Mouse (Mus musculus) mesoderm, embryonic 11.5 days (tissue): ENCODE results near the gene Map7d3.

Experiments used
- DNase-seq: peaks from one replicate; pipeline ENCODE4 v3.0.0-alpha.2; 2012; ENCODE audit warnings: low read depth, low spot score

Map7d3 gene

GRCm38 (mm10) chrX:56821765-56822603 lies at the start of gene Map7d3:
Gene Map7d3 (minus strand): TSS chrX:56822326.
- peak; percentile 30 for DNase-seq

- DNase-seq, result no peak
Measured at GRCm38 (mm10) chrX:56869863-56870262, 47.7 kb upstream of the Map7d3 start, which contains the start of gene Adgrg4. Gene Adgrg4 (plus strand): TSS chrX:56870163.

DNA sequence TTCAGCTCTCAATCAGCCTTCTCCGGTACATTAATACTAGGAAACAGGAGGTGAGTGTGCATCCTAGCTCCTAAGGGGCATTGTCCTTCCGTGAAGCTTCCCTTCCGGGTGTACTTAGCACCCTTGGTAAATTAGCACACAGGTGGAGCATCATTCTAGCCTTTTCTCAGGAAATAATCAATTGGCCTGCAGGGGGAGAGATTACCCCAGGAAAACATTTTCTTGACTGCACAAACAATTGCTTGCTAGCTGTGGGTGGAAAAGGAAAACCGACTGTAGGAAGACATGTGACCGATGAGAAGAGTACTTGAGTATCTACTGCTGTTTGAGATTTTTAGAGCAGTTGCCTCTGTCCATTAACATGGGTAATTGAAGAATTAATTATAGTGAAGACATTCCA lies 19.1 kb upstream of the Map7d3 start:
- DNase-seq, result no peak

DNA sequence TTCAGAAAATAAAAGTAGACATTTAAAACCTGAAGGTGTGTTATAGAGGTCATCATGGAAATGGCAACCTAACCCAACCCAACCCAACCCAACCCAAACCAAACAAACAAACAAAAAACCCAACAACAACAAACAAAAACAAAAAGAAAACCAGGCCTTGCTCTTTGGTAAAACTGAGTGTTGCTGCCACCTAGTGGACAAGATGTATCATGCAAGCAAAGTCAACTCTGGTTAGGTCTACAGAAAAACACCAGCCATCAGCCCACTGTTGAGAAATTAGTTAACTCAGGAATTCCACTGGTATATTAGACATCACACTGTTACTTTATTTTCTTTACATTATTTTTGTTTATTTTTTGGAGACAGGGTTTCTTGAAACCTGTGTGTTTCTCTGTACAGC lies 17.2 kb upstream of the Map7d3 start:
- DNase-seq, result peak; percentile 24

GRCm38 (mm10) chrX:56835842-56836241 lies 13.7 kb upstream of the Map7d3 start:
- no peak for DNase-seq

DNA sequence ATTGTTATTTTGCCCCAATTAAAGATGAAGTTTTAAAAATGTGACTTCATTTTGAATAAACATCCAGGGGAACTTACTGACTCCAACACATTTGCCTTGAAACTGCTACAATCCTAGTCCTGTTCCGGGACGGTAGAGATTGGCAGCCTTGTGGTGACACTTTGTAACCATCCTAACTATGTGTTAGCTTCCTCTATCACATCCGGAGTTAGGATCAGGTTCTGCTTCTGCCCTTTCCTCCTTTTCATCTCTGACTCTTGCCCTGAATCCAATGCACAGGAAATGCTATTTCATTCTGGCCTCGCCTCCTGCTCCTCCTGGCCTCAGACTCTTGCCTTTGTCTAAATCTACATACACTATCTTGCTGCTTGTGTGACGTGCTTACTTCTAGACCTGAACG lies 5.4 kb upstream of the Map7d3 start:
- DNase-seq, result no peak

GRCm38 (mm10) chrX:56791268-56791667 lies 30.9 kb downstream of the Map7d3 start:
- peak; percentile 56 for DNase-seq

DNA sequence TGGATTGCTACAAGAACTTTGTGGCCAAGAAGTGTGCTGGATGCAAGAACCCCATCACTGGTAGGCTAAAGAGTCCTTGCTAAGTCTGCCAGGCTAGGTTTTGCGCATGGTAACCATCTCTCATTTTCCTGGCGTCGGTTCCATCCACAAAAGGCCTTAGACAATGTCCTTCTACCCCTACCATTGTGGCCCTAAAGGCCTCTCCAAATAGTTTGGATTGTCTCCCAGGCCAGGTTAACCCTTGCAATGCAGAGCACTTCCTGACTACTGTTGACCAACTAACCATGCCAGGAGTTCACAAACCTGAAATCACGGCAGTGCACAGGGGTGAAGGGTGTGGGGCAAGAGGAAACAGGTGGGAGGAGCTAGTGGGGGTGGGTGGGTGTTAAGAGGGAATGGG lies 31.5 kb downstream of the Map7d3 start:
- DNase-seq, result no peak

GRCm38 (mm10) chrX:56787486-56787885 lies 34.6 kb downstream of the Map7d3 start:
- no peak for DNase-seq

DNA sequence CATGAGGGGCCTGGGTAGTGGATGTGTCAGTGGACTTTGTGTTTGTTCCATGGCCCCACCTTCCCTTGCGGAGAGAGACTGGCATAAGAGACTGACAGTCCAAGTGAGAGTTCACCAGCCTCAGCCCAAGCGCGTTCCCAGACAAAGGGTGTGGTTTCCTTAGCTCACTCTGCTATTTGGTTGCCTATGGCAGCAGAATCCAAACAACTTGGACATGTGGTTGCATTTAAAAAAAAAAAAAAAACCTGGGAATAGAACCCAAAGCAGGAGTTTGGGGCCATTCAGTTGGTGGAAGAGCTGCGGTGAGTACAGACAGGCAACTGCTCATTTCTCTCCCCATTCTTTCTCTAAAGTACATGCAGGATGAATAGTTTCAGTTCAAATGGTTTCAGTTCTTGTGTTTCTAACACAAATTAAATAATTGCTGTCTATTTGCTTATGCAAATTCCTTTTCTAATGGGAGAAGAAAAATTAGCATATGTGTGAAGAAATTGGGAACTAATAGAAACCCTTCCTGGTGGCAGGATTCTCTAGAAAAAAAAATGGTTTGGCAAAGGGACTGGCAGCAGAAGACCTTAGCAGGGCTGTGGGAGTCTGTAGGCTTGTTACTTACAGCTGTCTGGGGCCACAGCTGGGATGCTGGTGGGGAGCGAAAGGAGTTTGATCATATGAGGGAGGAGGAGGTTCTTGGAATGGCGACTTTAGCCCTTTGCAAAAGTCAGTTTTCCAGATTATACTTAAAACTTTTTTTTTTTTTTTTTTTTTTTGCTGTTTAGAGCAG lies 35.7 kb downstream of the Map7d3 start:
- DNase-seq, result peak; percentile 30

DNA sequence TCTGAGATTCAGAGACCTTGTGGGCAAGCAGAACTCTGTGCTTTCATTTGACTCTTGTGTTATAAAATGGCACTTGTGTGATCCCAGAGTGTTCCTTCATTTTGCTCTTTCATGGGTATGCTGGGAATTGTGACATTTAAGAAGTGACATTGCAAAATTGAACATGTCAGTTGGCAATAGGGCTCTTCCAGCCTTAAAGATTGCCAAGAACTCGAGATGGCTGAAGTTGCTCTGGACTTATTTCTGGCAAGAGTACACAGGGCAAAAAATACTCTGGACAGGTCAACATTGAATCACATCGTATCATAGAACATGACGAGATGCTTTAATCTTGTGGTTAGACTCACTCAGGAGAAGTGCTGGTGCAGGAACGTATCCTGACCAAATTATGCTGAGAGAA lies 48.8 kb downstream of the Map7d3 start:
- no peak for DNase-seq

DNA sequence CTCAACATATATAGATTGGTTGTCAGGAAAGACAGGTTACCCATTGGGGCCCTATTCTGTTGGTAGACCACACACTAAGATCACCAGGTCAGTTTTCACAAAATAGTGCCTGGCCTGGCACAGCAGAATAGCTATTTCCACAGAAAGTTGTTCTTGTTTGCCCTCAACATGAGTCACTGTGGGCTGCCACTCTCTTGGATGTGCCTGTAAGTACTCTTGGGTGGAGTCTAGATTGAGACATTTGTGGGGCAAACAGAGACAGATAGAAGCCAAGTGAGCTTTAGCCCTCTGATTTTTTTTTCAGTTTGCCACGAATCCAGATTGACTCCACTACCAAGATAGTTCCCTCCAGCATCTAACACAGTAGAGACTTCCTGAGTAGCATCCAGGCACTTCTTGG lies 50.4 kb downstream of the Map7d3 start:
- no peak for DNase-seq

- no peak for DNase-seq
Measured at GRCm38 (mm10) chrX:56769838-56770237, 52.3 kb downstream of the Map7d3 start.

DNA sequence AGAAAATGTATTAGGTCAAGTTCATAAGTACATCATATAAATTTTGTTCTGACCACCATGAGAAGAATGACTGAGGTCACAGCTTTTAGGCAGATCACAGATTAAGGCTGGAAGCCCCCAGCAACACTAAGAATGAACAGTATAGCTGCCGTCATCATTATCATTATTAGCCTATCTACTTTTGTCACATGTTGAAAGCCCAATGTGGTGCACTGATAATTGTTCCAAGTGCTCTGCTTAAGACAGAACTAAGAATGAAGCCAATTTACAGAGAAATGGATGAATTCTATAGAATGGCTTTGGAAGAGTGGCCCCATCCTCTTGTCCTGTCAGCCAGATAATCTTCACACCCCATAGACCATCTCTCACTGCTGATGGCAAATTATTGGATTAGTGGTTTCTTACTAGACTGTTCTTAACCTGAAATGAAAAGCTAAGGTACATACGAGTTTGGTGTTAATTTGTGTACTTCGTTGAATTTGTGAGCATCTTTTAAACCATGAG lies 61.8 kb downstream of the Map7d3 start:
- no peak for DNase-seq

GRCm38 (mm10) chrX:56756352-56756751 lies 65.8 kb downstream of the Map7d3 start:
- DNase-seq, result no peak

DNA sequence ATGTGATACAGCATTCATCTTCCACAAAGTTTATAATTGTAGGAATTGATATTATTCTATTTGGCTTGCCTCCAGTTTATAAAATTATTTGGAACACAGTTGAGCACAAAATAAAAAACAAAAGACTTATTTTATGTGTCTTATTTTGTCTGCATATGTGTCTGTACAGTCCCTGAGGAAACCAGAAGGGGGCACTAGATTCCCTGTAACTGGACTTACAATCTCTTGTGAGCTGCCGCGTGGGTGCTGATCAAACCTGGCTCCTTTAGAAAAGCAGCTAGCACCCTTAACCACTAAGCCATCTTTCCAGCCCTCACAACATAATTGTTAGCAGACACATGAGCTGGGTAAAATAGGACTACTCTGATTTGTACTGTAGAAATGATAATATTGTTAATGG lies 66.5 kb downstream of the Map7d3 start:
- DNase-seq, result peak; percentile 26

GRCm38 (mm10) chrX:56753317-56754289 lies 68.5 kb downstream of the Map7d3 start:
- DNase-seq, result no peak

GRCm38 (mm10) chrX:56752144-56752543 lies 70.0 kb downstream of the Map7d3 start:
- DNase-seq, result no peak

DNA sequence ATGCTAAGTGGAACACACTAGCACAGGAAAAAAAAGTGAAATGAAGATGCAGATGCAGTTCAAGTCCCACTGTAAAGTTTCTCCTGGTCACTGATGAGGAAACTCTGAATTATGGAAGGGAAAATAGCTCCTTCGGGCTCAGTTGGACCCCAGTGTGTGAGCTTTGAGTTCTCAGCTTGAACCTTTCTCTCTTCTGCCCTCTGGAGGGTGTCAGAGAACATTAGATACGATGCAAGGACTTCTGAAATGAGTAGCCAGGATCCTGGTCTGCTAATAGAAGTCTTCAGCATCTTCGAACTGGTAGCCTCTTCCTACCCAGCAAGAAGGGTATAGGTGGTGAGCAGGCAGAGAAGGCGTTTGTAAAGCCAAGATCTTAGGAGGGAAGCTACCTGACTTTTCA lies 70.6 kb downstream of the Map7d3 start:
- no peak for DNase-seq
